Mouse (Mus musculus) ES-CJ7 (cell line): ENCODE results near the gene Nlrc5.

ENCODE experiments used
- DNase-seq: peaks from one replicate; pipeline ENCODE4 v3.0.0; 2011; ENCODE audit warnings: low read depth, low spot score

Gene Nlrc5

GRCm38 (mm10) chr8:94566446-94567158 is 132.4 kb downstream of the Nlrc5 start:
- DNase-seq: no peak

GRCm38 (mm10) chr8:94567159-94567849 is 133.1 kb downstream of the Nlrc5 start:
- DNase-seq: no peak

- no peak for DNase-seq
Measured at GRCm38 (mm10) chr8:94568098-94568497, 133.9 kb downstream of the Nlrc5 start.

GRCm38 (mm10) chr8:94569419-94569818 is 135.3 kb downstream of the Nlrc5 start:
- no peak for DNase-seq

- DNase-seq: no peak
Measured at GRCm38 (mm10) chr8:94571896-94572295, 137.7 kb downstream of the Nlrc5 start.

GRCm38 (mm10) chr8:94574159-94574907 is 140.2 kb downstream of the Nlrc5 start:
- no peak for DNase-seq

- no peak for DNase-seq
Measured at GRCm38 (mm10) chr8:94575148-94575547, 141.0 kb downstream of the Nlrc5 start.
